Mouse (Mus musculus) midbrain, postnatal 0 days (tissue): ENCODE data around the gene Tenm2. TPM values are rescaled to one million over a fixed set of nuclear protein-coding genes. Genes with fewer than 3 reads are reported as not detected.

Experiments used
- ATAC-seq: fragments of 200-750 bp; cut with Nextera tagmentation; 2 replicates; pipeline ENCODE4 v1.8.0; 2017; ENCODE audit warnings: moderate number of reproducible peaks, mild to moderate bottlenecking, moderate TSS enrichment, moderate library complexity; ENCODE audit not compliant: low FRiP score
- DNase-seq: peaks from one replicate; pipeline ENCODE4 v3.0.0-alpha.2; 2015; ENCODE audit warnings: low spot score
- H3K27ac ChIP-seq: fragments of 300-500 bp; sonication (generic); 2 replicates; pipeline ENCODE4 v1.5.1; 2014; ENCODE audit warnings: low read depth, mild to moderate bottlenecking, low read length, mixed read lengths
- H3K27me3 ChIP-seq: fragments of 300-500 bp; sonication (generic); 2 replicates; pipeline ENCODE4 v1.6.1; 2014; ENCODE audit warnings: low read length, control low read depth, mixed read lengths; ENCODE audit not compliant: insufficient read depth
- H3K36me3 ChIP-seq: fragments of 300-500 bp; sonication (generic); 2 replicates; pipeline ENCODE4 v1.6.1; 2014; ENCODE audit warnings: low read length, control low read depth, mixed read lengths; ENCODE audit not compliant: insufficient read depth
- H3K4me1 ChIP-seq: fragments of 300-500 bp; sonication (generic); 2 replicates; pipeline ENCODE4 v1.6.1; 2014; ENCODE audit warnings: mild to moderate bottlenecking, control low read depth, antibody characterized with exemption, low read length, mixed read lengths; ENCODE audit not compliant: insufficient read depth
- H3K4me2 ChIP-seq: fragments of 300-500 bp; sonication (generic); 2 replicates; pipeline ENCODE4 v1.6.1; 2014; ENCODE audit warnings: low read depth, mild to moderate bottlenecking, low read length, mixed read lengths; ENCODE audit not compliant: poor library complexity, severe bottlenecking
- H3K4me3 ChIP-seq: fragments of 300-500 bp; sonication (generic); 2 replicates; pipeline ENCODE4 v1.5.1; 2014; ENCODE audit warnings: low read depth, mild to moderate bottlenecking, low read length, moderate library complexity
- H3K9ac ChIP-seq: fragments of 300-500 bp; sonication (generic); replicated peaks from 2 replicates; pipeline ENCODE4 v1.6.1; 2014; ENCODE audit warnings: mild to moderate bottlenecking, low read length, moderate library complexity, mixed read lengths; ENCODE audit not compliant: poor library complexity, severe bottlenecking
- H3K9me3 ChIP-seq: fragments of 300-500 bp; sonication (generic); 2 replicates; pipeline ENCODE4 v1.6.1; 2016; ENCODE audit warnings: low read length, control low read depth
- CTCF ChIP-seq: IDR thresholded peaks from 2 replicates; pipeline ENCODE4 v1.5.1; 2016; ENCODE audit warnings: antibody characterized with exemption, mild to moderate bottlenecking
- WGBS: fragments of 180-500 bp; shearing (Covaris S2); extraction: QIAGEN DNeasy Blood & Tissue Kit; methylation state at CpG from one replicate; pipeline ENCODE4 v1.1.7; 2014; 5-methylcytosine and 5-hydroxymethylcytosine counted together
- polyA plus RNA-seq: library from polyadenylated mRNA; unstranded; fragments of >200 nt; fragmentation: Nextera tagmentation; extraction: Ambion mirVana; gene quantifications from 2 replicates; pipeline ENCODE4 v1.2.1, GENCODE M21; 2015
- total RNA-seq: library from RNA; depleted of rRNA; stranded (reverse); fragments of >200 nt; gene quantifications from 2 replicates; pipeline ENCODE4 v1.2.3, GENCODE M21; 2014

The Tenm2 gene
- total and polyA plus RNA-seq, 2 experiments from 2014 or later: 62.6 to 138 TPM

DNA sequence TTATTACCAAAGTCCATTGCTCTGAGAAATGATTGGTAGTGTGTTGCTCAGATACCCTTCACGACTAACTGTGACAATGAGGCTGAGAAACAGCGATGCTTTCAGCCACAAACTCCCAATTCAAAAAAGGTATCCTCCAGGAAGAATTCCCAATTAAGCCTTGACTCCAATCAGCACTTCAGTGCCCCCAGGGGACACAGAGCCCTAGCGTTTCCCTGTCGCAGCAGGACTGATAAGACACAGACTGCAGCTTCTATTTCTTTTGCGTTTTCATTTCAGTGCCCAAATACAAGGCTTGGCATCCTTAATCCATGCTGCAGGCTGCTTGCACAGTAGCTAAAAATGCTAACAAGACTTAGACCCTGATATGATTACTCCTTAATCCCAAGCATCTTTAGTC is 1186.2 kb downstream of the Tenm2 start:
- Histone ChIP-seq H3K27me3 (no peaks in the 10 kb centered on the region), H3K9ac (no peak overlapping the region), H3K36me3 (peaks cover 6% of the 10 kb centered on the region; the same call in 1 of the 2 replicates), H3K27ac (no peak overlapping the region), H3K4me3 (no peak overlapping the region), H3K9me3 (no peaks in the 10 kb centered on the region), H3K4me2 (no peak overlapping the region), H3K4me1 (no peaks in the 10 kb centered on the region; the same call in 1 of the 2 replicates)
- ATAC-seq (no peak), DNase-seq (peak; percentile 37)
- no peak for TF ChIP-seq CTCF
- 21% methylated on average over 5 of the region's 5 CpGs for WGBS

DNA sequence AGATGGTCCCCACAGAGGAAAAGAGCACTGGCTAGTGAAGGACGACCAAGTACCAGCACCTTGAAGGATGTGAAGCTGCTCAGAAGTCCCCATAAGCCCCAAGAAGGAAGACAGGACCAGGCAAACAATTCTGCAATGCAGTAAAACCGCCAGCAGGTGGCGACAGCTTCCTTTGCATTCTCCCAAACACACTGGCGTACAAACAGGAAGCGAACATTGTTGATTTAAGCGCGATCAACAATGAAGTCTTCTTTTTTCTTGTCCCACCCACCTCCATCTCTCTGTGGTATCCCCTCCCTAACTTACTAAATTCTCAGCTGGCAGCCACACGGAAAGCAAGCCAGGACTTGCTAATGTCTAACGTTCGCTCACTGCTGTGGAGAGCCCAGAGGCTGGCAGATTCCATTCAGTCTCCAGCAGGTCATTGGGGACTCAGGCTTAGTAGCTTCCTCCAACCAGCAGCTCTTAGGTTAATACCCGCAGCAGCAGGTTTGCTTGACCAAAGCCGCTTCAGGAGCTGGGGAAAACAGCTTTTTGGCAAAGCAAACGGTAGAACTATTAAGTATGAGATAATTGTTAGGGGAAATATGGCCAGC is 1190.0 kb downstream of the Tenm2 start:
- Histone ChIP-seq H3K4me2 (peak overlapping the region; percentile 40), H3K4me3 (peak overlapping the region; percentile 27), H3K9ac (no peak overlapping the region; the same call in 1 of the 2 replicates), H3K4me1 (no peaks in the 10 kb centered on the region; the same call in 1 of the 2 replicates), H3K9me3 (no peaks in the 10 kb centered on the region), H3K27me3 (no peaks in the 10 kb centered on the region), H3K27ac (0 out of 2 replicates have a peak overlapping the region, but pooled peaks have one; percentile 8), H3K36me3 (peaks cover 6% of the 10 kb centered on the region; the same call in 1 of the 2 replicates)
- ATAC-seq (peak; percentile 60), DNase-seq (peak; percentile 93)
- 2% methylated on average over 13 of the region's 13 CpGs for WGBS
- TF ChIP-seq CTCF: peak; percentile 99

GRCm38 (mm10) chr11:36041411-36041810 is 1194.4 kb downstream of the Tenm2 start:
- no peak overlapping the region for H3K4me3 ChIP-seq
- H3K9me3 ChIP-seq: no peaks in the 10 kb centered on the region
- 86% methylated on average over 13 of the region's 13 CpGs for WGBS
- H3K4me2 ChIP-seq: no peak overlapping the region
- H3K27ac ChIP-seq: no peak overlapping the region
- DNase-seq (no peak), ATAC-seq (no peak)
- no peaks in the 10 kb centered on the region for H3K27me3 ChIP-seq
- H3K36me3 ChIP-seq: no peaks in the 10 kb centered on the region
- TF ChIP-seq CTCF: no peak
- peaks cover 4% of the 10 kb centered on the region for H3K4me1 ChIP-seq
- H3K9ac ChIP-seq: no peak overlapping the region

DNA sequence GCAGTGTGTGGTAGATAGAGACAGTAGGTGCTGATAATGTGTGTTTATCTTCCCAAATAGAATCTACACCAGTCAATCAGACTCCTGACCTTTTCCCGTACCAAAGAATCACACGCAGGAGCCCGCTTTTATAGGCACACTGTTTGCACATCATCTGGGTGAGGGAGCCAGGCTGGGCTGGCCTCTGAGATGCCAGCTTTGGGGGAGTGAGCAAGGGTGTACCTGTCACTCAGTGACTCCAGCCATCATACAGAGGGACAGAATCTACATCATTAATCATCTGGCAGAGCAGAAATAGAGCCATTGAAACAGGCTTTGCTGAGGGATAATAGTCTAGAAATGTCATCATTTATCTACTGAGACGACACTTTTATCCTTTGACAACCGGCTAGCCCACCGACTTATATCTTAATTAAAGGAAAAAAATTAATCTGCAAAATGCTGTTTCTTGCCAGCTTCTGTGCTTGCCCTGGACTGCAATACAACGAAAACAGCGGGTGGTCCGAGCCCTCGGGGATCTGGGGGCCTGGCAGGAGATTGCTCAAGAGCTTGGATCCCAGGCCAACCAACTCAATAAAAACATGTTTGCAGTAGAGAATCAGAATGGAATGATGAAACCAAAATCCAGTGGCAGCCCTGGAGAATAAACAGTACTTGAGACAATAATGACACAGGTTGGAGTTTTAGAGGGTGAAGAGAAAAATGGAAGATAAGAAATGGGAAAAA is 1195.1 kb downstream of the Tenm2 start:
- Histone ChIP-seq H3K4me1 (peaks cover 10% of the 10 kb centered on the region), H3K27me3 (no peaks in the 10 kb centered on the region), H3K36me3 (no peaks in the 10 kb centered on the region), H3K27ac (0 out of 2 replicates have a peak overlapping the region, but pooled peaks have one; percentile 18), H3K4me2 (no peak overlapping the region), H3K9me3 (no peaks in the 10 kb centered on the region), H3K9ac (no peak overlapping the region), H3K4me3 (no peak overlapping the region)
- DNase-seq: no peak
- ATAC-seq: no peak
- WGBS: 52% methylated on average over 10 of the region's 10 CpGs
- TF ChIP-seq CTCF: no peak

DNA sequence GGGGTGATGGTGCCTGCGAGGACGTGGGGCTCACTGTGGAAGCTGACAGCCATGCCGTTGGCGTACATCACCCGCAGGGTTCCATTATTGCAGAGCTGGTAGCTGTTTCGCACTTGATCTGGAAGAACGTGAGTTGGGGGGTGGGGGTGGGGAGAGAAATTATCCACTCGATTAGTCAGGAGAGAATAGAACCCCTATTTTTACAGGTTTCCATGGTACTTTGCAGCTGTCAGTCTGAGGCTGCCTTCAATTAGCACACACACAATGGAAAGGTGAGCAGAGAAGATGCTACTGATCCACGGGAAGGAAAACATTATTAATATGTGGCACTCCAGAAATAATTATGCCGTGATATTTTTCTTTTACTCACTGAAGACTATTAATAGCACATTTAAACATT is 1195.9 kb downstream of the Tenm2 start:
- H3K9ac ChIP-seq: no peak overlapping the region
- peaks cover 10% of the 10 kb centered on the region for H3K4me1 ChIP-seq
- ATAC-seq (no peak), DNase-seq (no peak)
- no peaks in the 10 kb centered on the region for H3K27me3 ChIP-seq
- H3K9me3 ChIP-seq: no peaks in the 10 kb centered on the region
- H3K27ac ChIP-seq: no peak overlapping the region
- no peaks in the 10 kb centered on the region for H3K36me3 ChIP-seq
- WGBS: 72% methylated on average over 10 of the region's 10 CpGs
- H3K4me2 ChIP-seq: no peak overlapping the region
- no peak for TF ChIP-seq CTCF
- no peak overlapping the region for H3K4me3 ChIP-seq

GRCm38 (mm10) chr11:36038386-36038785 is 1197.4 kb downstream of the Tenm2 start:
- Histone ChIP-seq H3K9me3 (no peaks in the 10 kb centered on the region), H3K9ac (no peak overlapping the region), H3K27ac (no peak overlapping the region), H3K36me3 (no peaks in the 10 kb centered on the region), H3K4me1 (peaks cover 10% of the 10 kb centered on the region), H3K27me3 (no peaks in the 10 kb centered on the region), H3K4me3 (no peak overlapping the region), H3K4me2 (no peak overlapping the region)
- TF ChIP-seq CTCF: no peak
- ATAC-seq: no peak
- 56% methylated on average over 3 of the region's 3 CpGs for WGBS
- DNase-seq: no peak
